Mouse (Mus musculus) CH12.LX (cell line): ENCODE measurements around the gene Gm28044. TPM values are rescaled to one million over a fixed set of nuclear protein-coding genes. Genes with fewer than 3 reads are reported as not detected.

Source experiments
- polyA plus RNA-seq: library from polyadenylated mRNA; unstranded; fragments of >175 nt; gene quantifications from 2 replicates; pipeline ENCODE4 v1.2.1, GENCODE M21; 2012; ENCODE audit warnings: low read depth; ENCODE audit not compliant: insufficient read length
- total RNA-seq, 2 experiments: library from RNA; depleted of rRNA; stranded (reverse); fragments of 300-350 nt in 1 of 2; fragments of >200 nt in 1 of 2; gene quantifications; 2 replicates each; pipeline ENCODE4 v1.2.3; 2012 to 2014

Gene Gm28044
- total and polyA plus RNA-seq, 3 experiments, result 1.0 to 1.1 TPM; not detected in 1

Other genes starting within 250 kb of the Gm28044 start
- 0.55 TPM in 2 replicates for gene Rslcan18, start 244.3 kb downstream of the Gm28044 start, total RNA-seq (2012; rRNA removed)
- gene Rslcan18, start 244.3 kb downstream of the Gm28044 start, total RNA-seq (2014; rRNA removed), result 0.18 and 0.81 TPM in 2 replicates
- 0.20 and 0.57 TPM in 2 replicates for gene Rslcan18, start 244.3 kb downstream of the Gm28044 start, polyA plus RNA-seq
- gene Zfp759, start 238.9 kb downstream of the Gm28044 start, total RNA-seq (2012; rRNA removed), result 2.1 and 2.2 TPM in 2 replicates
- 6.1 and 7.1 TPM in 2 replicates for gene Zfp759, start 238.9 kb downstream of the Gm28044 start, total RNA-seq (2014; rRNA removed)
- gene Zfp759, start 238.9 kb downstream of the Gm28044 start, polyA plus RNA-seq, result 2.6 and 2.7 TPM in 2 replicates
- 7.4 and 8.6 TPM in 2 replicates for gene Rsl1, start 187.4 kb downstream of the Gm28044 start, total RNA-seq (2012; rRNA removed)
- 16.0 and 18.8 TPM in 2 replicates for gene Rsl1, start 187.4 kb downstream of the Gm28044 start, total RNA-seq (2014; rRNA removed)
- gene Rsl1, start 187.4 kb downstream of the Gm28044 start, polyA plus RNA-seq, result 9.8 and 10.7 TPM in 2 replicates
- 1.6 and 2.3 TPM in 2 replicates for gene Zfp455, start 166.0 kb downstream of the Gm28044 start, total RNA-seq (2012; rRNA removed)
- 5.6 and 5.7 TPM in 2 replicates for gene Zfp455, start 166.0 kb downstream of the Gm28044 start, total RNA-seq (2014; rRNA removed)
- gene Zfp455, start 166.0 kb downstream of the Gm28044 start, polyA plus RNA-seq, result 2.3 and 3.3 TPM in 2 replicates
- 1.6 and 2.3 TPM in 2 replicates for gene Zfp458, start 82.1 kb downstream of the Gm28044 start, total RNA-seq (2012; rRNA removed)
- 3.2 and 3.3 TPM in 2 replicates for gene Zfp458, start 82.1 kb downstream of the Gm28044 start, total RNA-seq (2014; rRNA removed)
- gene Zfp458, start 82.1 kb downstream of the Gm28044 start, polyA plus RNA-seq, result 1.6 and 2.4 TPM in 2 replicates
- gene Zfp457, start 54.1 kb downstream of the Gm28044 start, total RNA-seq (2012; rRNA removed), result 0.97 and 0.98 TPM in 2 replicates
- gene Zfp457, start 54.1 kb downstream of the Gm28044 start, total RNA-seq (2014; rRNA removed), result 0.66 TPM in 1 of 2 replicates, not detected in the other
- 0.40 and 0.57 TPM in 2 replicates for gene Zfp457, start 54.1 kb downstream of the Gm28044 start, polyA plus RNA-seq
- 4.6 and 5.4 TPM in 2 replicates for gene Zfp595, start 28.0 kb downstream of the Gm28044 start, total RNA-seq (2012; rRNA removed)
- 10.1 and 13.7 TPM in 2 replicates for gene Zfp595, start 28.0 kb downstream of the Gm28044 start, total RNA-seq (2014; rRNA removed)
- gene Zfp595, start 28.0 kb downstream of the Gm28044 start, polyA plus RNA-seq, result 5.4 and 6.4 TPM in 2 replicates
- gene Zfp953, start 69 bp upstream of the Gm28044 start, total RNA-seq (2012; rRNA removed), result 1.8 and 2.3 TPM in 2 replicates
- 4.6 and 5.6 TPM in 2 replicates for gene Zfp953, start 69 bp upstream of the Gm28044 start, total RNA-seq (2014; rRNA removed)
- gene Zfp953, start 69 bp upstream of the Gm28044 start, polyA plus RNA-seq, result 3.6 and 4.2 TPM in 2 replicates
- 1.7 and 2.3 TPM in 2 replicates for gene Gm28041, start 15.2 kb upstream of the Gm28044 start, total RNA-seq (2012; rRNA removed)
- gene Gm28041, start 15.2 kb upstream of the Gm28044 start, total RNA-seq (2014; rRNA removed), result 0.61 and 1.1 TPM in 2 replicates
- 1.8 TPM in 1 of 2 replicates, not detected in the other for gene Gm28041, start 15.2 kb upstream of the Gm28044 start, polyA plus RNA-seq
- 4.7 and 5.1 TPM in 2 replicates for gene Zfp456, start 15.3 kb upstream of the Gm28044 start, total RNA-seq (2012; rRNA removed)
- gene Zfp456, start 15.3 kb upstream of the Gm28044 start, total RNA-seq (2014; rRNA removed), result 7.4 and 8.0 TPM in 2 replicates
- gene Zfp456, start 15.3 kb upstream of the Gm28044 start, polyA plus RNA-seq, result 2.4 and 3.6 TPM in 2 replicates
- 8.3 and 9.0 TPM in 2 replicates for gene Zfp429, start 39.3 kb upstream of the Gm28044 start, total RNA-seq (2012; rRNA removed)
- 17.4 and 18.2 TPM in 2 replicates for gene Zfp429, start 39.3 kb upstream of the Gm28044 start, total RNA-seq (2014; rRNA removed)
- 8.0 and 10.5 TPM in 2 replicates for gene Zfp429, start 39.3 kb upstream of the Gm28044 start, polyA plus RNA-seq
- 0.47 and 0.63 TPM in 2 replicates for gene Zfp459, start 60.9 kb upstream of the Gm28044 start, total RNA-seq (2012; rRNA removed)
- gene Zfp459, start 60.9 kb upstream of the Gm28044 start, total RNA-seq (2014; rRNA removed), result 0.12 TPM in 1 of 2 replicates, not detected in the other
- gene Zfp459, start 60.9 kb upstream of the Gm28044 start, polyA plus RNA-seq, result not detected in 2 replicates
- 7.1 and 7.6 TPM in 2 replicates for gene Zfp874a, start 91.1 kb upstream of the Gm28044 start, total RNA-seq (2012; rRNA removed)
- 16.8 and 23.6 TPM in 2 replicates for gene Zfp874a, start 91.1 kb upstream of the Gm28044 start, total RNA-seq (2014; rRNA removed)
- gene Zfp874a, start 91.1 kb upstream of the Gm28044 start, polyA plus RNA-seq, result 6.1 and 6.5 TPM in 2 replicates
- gene Zfp874b, start 123.7 kb upstream of the Gm28044 start, total RNA-seq (2012; rRNA removed), result 4.7 and 4.8 TPM in 2 replicates
- 8.0 and 8.7 TPM in 2 replicates for gene Zfp874b, start 123.7 kb upstream of the Gm28044 start, total RNA-seq (2014; rRNA removed)
- 1.8 and 2.1 TPM in 2 replicates for gene Zfp874b, start 123.7 kb upstream of the Gm28044 start, polyA plus RNA-seq
- gene Zfp58, start 140.0 kb upstream of the Gm28044 start, total RNA-seq (2012; rRNA removed), result 4.3 and 5.2 TPM in 2 replicates
- gene Zfp58, start 140.0 kb upstream of the Gm28044 start, total RNA-seq (2014; rRNA removed), result 5.9 and 6.4 TPM in 2 replicates
- 2.7 and 2.9 TPM in 2 replicates for gene Zfp58, start 140.0 kb upstream of the Gm28044 start, polyA plus RNA-seq
- gene Gm26965, start 165.6 kb upstream of the Gm28044 start, total RNA-seq (2012; rRNA removed), result 0.08 TPM in 1 of 2 replicates, not detected in the other
- not detected in 2 replicates for gene Gm26965, start 165.6 kb upstream of the Gm28044 start, total RNA-seq (2014; rRNA removed)
- not detected in 2 replicates for gene Gm26965, start 165.6 kb upstream of the Gm28044 start, polyA plus RNA-seq
- 11.4 and 12.2 TPM in 2 replicates for gene Zfp87, start 165.6 kb upstream of the Gm28044 start, total RNA-seq (2012; rRNA removed)
- gene Zfp87, start 165.6 kb upstream of the Gm28044 start, total RNA-seq (2014; rRNA removed), result 20.7 and 25.0 TPM in 2 replicates
- gene Zfp87, start 165.6 kb upstream of the Gm28044 start, polyA plus RNA-seq, result 10.3 and 13.8 TPM in 2 replicates
- 9.1 and 11.5 TPM in 2 replicates for gene Zfp748, start 193.3 kb upstream of the Gm28044 start, total RNA-seq (2012; rRNA removed)
- gene Zfp748, start 193.3 kb upstream of the Gm28044 start, total RNA-seq (2014; rRNA removed), result 14.8 and 16.3 TPM in 2 replicates
- gene Zfp748, start 193.3 kb upstream of the Gm28044 start, polyA plus RNA-seq, result 6.6 and 8.1 TPM in 2 replicates
- 4.8 and 6.4 TPM in 2 replicates for gene Zfp729b, start 249.2 kb upstream of the Gm28044 start, total RNA-seq (2012; rRNA removed)
- 13.4 and 17.9 TPM in 2 replicates for gene Zfp729b, start 249.2 kb upstream of the Gm28044 start, total RNA-seq (2014; rRNA removed)
- 6.5 and 6.6 TPM in 2 replicates for gene Zfp729b, start 249.2 kb upstream of the Gm28044 start, polyA plus RNA-seq